Mouse (Mus musculus) myocyte (in vitro differentiated cells): ENCODE results near the gene Jazf1.

Experiments
- MAX ChIP-seq: IDR thresholded peaks from one replicate; pipeline ENCODE4 v1.6.1; 2011; ENCODE audit warnings: low read depth, mild to moderate bottlenecking, control low read depth
- POLR2A ChIP-seq: IDR thresholded peaks from one replicate; pipeline ENCODE4 v1.6.1; 2011; ENCODE audit warnings: low read depth, mild to moderate bottlenecking, control low read depth, moderate library complexity; ENCODE audit not compliant: insufficient read length
- TCF12 ChIP-seq: IDR thresholded peaks from one replicate; pipeline ENCODE4 v1.6.1; 2011; ENCODE audit warnings: mild to moderate bottlenecking, control low read depth; ENCODE audit not compliant: poor library complexity, insufficient read depth, severe bottlenecking

DNA sequence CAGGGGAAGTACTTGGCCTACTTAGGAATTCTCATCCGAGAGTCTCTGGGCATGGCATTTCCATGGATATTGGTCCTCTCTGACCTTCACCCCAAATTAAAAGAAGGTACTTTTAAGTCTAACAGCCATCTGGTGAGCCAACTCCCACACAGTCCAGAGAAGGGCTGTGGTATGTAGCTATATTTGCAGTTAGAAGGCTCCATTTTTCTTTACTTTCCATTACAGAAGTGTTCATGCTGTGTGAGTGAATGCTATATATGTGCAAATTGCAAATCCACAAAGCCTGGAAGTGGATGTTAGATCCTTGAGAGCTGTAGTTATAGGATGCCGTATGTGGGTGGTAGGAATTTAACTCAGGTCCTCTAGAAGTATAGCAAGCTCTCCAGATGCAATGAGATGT, 245.8 kb downstream of the Jazf1 start:
- TF ChIP-seq MAX: no peak
- no peak for TF ChIP-seq POLR2A
- no peak for TF ChIP-seq TCF12
